Mouse (Mus musculus) heart, adult 2 months (tissue): ENCODE measurements at regions not wholly inside any gene's neighbourhood (a gene's known extent, or its start where the extent isn't known, plus 50 kb on each side); places are given as distances from the start of the nearest gene placed in this dataset.

ENCODE experiments used
- DNase-seq, 2 experiments: peaks; one replicate each; pipeline ENCODE4 v3.0.0; 2021
- H3K27ac ChIP-seq: fragments of 200-600 bp; 2 replicates; pipeline ENCODE4 v1.8.1; 2022
- H3K27me3 ChIP-seq: fragments of 200-500 bp; 2 replicates; pipeline ENCODE4 v1.6.1; 2012; ENCODE audit warnings: mild to moderate bottlenecking, low read length, inconsistent platforms, mixed read lengths; ENCODE audit not compliant: control insufficient read depth, insufficient read depth
- H3K36me3 ChIP-seq: fragments of 200-500 bp; 2 replicates; pipeline ENCODE4 v1.6.1; 2012; ENCODE audit warnings: low read length, inconsistent platforms; ENCODE audit not compliant: control insufficient read depth, insufficient read depth
- H3K4me1 ChIP-seq: fragments of 200-500 bp; 2 replicates; pipeline ENCODE4 v1.6.1; 2011; ENCODE audit warnings: low read length; ENCODE audit not compliant: control insufficient read depth, insufficient read depth
- H3K4me3 ChIP-seq: fragments of 200-600 bp; 2 replicates; pipeline ENCODE4 v1.8.1; 2022
- H3K79me2 ChIP-seq: fragments of 200-500 bp; replicated peaks from 2 replicates; pipeline ENCODE4 v1.6.1; 2012; ENCODE audit warnings: mild to moderate bottlenecking, inconsistent platforms, low read length, moderate library complexity, mixed read lengths; ENCODE audit not compliant: control insufficient read depth, insufficient read depth
- H3K9ac ChIP-seq: fragments of 200-500 bp; 2 replicates; pipeline ENCODE4 v1.6.1; 2012; ENCODE audit warnings: low read depth, mild to moderate bottlenecking, control low read depth, inconsistent platforms, low read length, mixed read lengths
- CTCF ChIP-seq: fragments of 200-600 bp; IDR thresholded peaks from 2 replicates; pipeline ENCODE4 v1.8.1; 2022; ENCODE audit warnings: antibody characterized with exemption, mild to moderate bottlenecking, moderate library complexity
- EP300 ChIP-seq: fragments of 200-500 bp; IDR thresholded peaks from 2 replicates; pipeline ENCODE4 v1.6.1; 2011; ENCODE audit warnings: low read depth, low read length, control low read depth; ENCODE audit not compliant: insufficient read depth
- POLR2A ChIP-seq: fragments of 200-500 bp; IDR thresholded peaks from 2 replicates; pipeline ENCODE4 v1.6.1; 2011; ENCODE audit warnings: mild to moderate bottlenecking, low read depth, low read length, control low read depth; ENCODE audit not compliant: insufficient read depth
- WGBS: fragments of 180-500 bp; shearing (Covaris S2); methylation state at CpG from one replicate; pipeline ENCODE4 v1.1.7; 2018; 5-methylcytosine and 5-hydroxymethylcytosine counted together
- intact Hi-C: fragments of 180-260 bp; cut with DNase I; formaldehyde crosslinking; loops from one replicate; pipeline ENCODE4 v1.15.1; 2025

DNA sequence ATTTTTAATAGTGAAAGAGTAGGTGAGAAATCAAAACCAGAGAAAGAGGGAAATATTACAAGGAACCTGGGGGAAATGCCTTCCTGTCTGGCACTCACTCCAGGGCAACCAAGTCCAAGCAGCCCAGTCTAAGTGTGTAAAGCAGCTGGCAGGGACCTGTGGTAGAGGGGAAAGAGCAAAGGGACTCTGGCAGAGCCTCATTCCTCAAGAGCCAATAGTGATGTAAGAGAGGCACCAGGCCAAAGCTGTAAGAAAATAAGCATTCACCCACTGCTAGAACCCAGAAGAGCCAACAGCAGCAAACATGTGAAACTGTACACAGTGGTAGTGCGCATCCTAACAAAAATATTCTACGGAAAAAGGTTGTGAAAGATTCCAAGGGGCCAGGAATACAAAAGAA lies 301.7 kb downstream of the Sox4 start:
- H3K27me3 ChIP-seq = no peaks in the 10 kb centered on the region
- DNase-seq = peak; percentile 38 to 61
- H3K36me3 ChIP-seq = no peaks in the 10 kb centered on the region; the same call in 1 of the 2 replicates
- intact Hi-C loops = no loop called here
- no peak overlapping the region for H3K9ac ChIP-seq
- no peaks in the 10 kb centered on the region; the same call in none of the 2 replicates for H3K4me1 ChIP-seq
- H3K27ac ChIP-seq = no peak overlapping the region
- H3K4me3 ChIP-seq = no peak overlapping the region
- WGBS = 79% methylated on average over 2 of the region's 2 CpGs
- H3K79me2 ChIP-seq = no peaks in the 10 kb centered on the region
- TF ChIP-seq POLR2A (no peak), EP300 (no peak), CTCF (no peak)

DNA sequence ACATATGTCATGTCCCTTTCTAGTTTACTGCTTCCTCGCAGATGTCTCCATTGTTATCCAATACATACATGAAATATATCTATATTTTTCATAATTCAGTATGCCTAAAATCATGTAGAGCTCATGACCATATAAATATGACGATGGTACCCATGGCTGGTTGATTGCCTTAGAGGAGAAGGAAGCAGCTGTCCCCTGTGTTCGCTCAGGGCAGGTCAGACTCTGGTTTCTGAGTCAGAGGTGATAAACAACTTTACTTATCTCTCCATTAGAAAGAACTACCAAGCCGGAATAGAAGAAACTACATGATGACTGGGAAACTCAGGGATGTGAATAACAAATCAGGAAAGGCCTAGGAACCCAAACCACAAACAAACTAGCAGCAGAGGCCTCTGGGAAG lies 307.6 kb downstream of the Sox4 start:
- 67% methylated on average over 4 of the region's 4 CpGs for WGBS
- intact Hi-C loops = no loop called here

DNA sequence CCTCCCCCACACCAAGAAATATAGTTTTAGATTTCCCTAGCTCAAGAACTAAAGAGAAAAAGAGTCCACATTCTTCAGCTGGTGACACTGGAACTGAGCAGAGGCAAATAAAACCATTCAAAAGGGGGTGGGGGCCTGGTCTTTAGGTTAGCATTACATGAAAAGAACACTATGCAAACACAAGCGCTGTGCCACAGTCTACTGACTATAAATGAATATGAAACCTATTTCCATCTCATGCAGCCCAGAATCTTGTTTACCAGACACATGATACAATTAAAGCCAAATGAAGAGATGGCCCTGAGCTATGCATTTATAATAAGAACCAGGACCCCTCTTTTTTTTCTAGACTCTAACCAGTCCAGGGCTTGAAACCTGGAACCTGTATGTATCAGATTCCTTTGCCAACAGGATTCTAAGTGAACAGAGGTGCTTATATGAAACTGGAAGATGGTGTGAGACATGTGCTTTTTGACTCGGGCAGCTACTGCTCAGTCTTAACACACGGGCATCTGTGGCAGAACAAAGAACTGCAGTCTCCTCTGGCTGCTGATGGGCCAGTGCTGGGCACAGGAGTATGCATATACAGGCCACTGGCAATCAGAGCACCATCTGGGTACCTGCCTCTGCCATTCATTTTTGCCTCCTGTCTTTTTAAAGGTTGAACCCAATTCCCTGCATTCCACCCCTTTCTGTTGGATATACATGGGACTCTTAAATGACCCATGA lies 308.5 kb downstream of the Sox4 start:
- DNase-seq = no peak
- no peaks in the 10 kb centered on the region for H3K79me2 ChIP-seq
- H3K4me3 ChIP-seq = no peak overlapping the region
- no peaks in the 10 kb centered on the region for H3K36me3 ChIP-seq
- no peaks in the 10 kb centered on the region for H3K4me1 ChIP-seq
- no peak overlapping the region for H3K27ac ChIP-seq
- intact Hi-C loops = no loop called here
- TF ChIP-seq EP300 (no peak), CTCF (no peak), POLR2A (no peak)
- 90% methylated on average over 3 of the region's 3 CpGs for WGBS
- no peak overlapping the region for H3K9ac ChIP-seq
- H3K27me3 ChIP-seq = no peaks in the 10 kb centered on the region

More for the DNA sequence above, 307.6 kb downstream of the Sox4 start:
- no peak overlapping the region for H3K27ac ChIP-seq
- no peak for DNase-seq
- H3K9ac ChIP-seq = no peak overlapping the region
- H3K4me3 ChIP-seq = no peak overlapping the region
- no peaks in the 10 kb centered on the region for H3K4me1 ChIP-seq
- H3K27me3 ChIP-seq = no peaks in the 10 kb centered on the region
- H3K79me2 ChIP-seq = no peaks in the 10 kb centered on the region
- no peak for TF ChIP-seq EP300
- TF ChIP-seq CTCF = no peak
- H3K36me3 ChIP-seq = no peaks in the 10 kb centered on the region

DNA sequence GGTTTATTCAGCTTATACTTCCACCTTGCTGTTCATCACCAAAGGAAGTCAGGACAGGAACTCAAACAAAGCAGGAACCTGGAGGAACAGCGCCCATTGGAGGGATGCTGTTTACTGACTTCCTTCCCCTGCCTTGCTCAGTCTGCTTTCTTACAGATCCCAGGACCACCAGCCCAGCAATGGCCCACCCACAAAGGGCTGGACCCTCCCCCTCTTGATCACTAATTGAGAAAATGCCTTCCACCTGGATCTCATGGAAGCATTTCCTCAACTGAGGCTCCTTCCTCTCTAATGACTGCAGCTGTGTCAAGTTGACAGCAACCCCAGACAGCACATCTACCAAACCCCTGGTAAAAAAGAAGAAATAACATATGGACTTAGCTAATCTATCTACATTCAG lies 312.7 kb downstream of the Sox4 start:
- H3K27ac ChIP-seq = no peak overlapping the region
- H3K79me2 ChIP-seq = no peaks in the 10 kb centered on the region
- DNase-seq = no peak
- intact Hi-C loops = no loop called here
- no peak overlapping the region for H3K9ac ChIP-seq
- peaks cover under 1% of the 10 kb centered on the region for H3K4me1 ChIP-seq
- no peaks in the 10 kb centered on the region for H3K36me3 ChIP-seq
- TF ChIP-seq CTCF (no peak), EP300 (no peak), POLR2A (no peak)
- no peaks in the 10 kb centered on the region for H3K27me3 ChIP-seq
- no peak overlapping the region for H3K4me3 ChIP-seq
- 69% methylated on average over 1 of the region's 1 CpGs for WGBS

DNA sequence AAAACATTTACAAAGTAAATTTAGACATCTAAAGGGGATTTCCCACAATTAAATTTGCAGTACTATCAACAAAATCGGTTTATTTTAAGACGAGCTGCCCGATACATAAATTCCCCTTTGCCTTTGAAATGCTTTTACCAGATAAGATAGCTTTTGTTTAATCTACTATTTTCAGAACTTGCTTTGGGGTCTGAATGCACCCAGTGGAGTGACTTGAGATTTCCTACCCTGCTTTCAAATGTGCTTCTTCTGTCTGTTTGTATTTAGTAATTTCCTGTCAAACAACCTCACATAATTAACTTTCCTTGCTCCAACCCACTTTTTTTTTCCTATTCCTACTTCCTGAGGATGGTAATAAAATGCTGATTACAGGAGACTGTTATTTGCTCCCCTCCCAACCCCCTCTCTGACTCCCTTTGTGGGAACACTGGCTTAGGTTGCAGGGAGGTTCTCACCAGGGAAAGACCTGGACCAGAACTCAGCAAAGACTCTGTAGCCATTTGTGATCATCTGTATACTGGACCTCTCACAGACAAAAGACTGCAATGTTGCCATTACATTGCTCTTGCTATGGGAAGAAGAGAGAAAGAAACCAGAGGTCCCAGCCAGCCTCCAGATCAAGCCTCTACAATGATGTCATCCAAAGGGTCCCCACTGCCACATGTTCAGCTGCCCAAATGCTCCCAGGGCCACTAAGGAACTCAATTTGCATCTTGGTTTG lies 318.1 kb downstream of the Sox4 start:
- Histone ChIP-seq H3K27me3 (no peaks in the 10 kb centered on the region), H3K79me2 (no peaks in the 10 kb centered on the region), H3K36me3 (no peaks in the 10 kb centered on the region), H3K27ac (no peak overlapping the region), H3K9ac (no peak overlapping the region), H3K4me3 (no peak overlapping the region), H3K4me1 (peaks cover 7% of the 10 kb centered on the region)
- WGBS = 31% methylated on average over 3 of the region's 3 CpGs
- no peak for TF ChIP-seq POLR2A
- TF ChIP-seq EP300 = no peak
- TF ChIP-seq CTCF = no peak
- no peak for DNase-seq
- intact Hi-C loops = no loop called here

DNA sequence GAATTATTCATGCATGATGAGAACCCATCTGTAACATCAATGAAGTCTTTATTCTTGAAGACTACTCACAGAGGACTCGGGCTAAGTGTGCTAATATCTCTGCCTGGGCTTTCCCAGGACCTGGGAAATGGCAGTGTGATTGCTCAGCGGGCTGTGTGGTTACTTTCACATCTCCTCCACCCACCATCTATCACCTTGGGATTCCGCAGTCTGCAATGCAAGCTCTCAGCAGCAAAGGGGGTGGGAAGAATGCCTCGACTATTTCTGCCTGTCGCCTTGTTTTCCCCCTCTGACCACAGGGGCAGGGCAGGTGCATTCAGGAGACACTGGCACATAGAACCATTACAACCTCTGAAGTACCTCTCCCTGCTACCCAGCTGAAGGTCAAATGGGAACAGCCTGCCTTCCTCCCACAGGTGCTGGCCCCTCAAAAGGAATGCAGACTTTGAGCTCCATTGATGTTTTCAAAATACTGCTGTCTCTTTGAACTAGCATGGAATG lies 319.9 kb downstream of the Sox4 start:
- Histone ChIP-seq H3K4me1 (peaks cover 13% of the 10 kb centered on the region), H3K9ac (no peak overlapping the region), H3K79me2 (no peaks in the 10 kb centered on the region), H3K27ac (no peak overlapping the region), H3K27me3 (no peaks in the 10 kb centered on the region), H3K36me3 (no peaks in the 10 kb centered on the region), H3K4me3 (no peak overlapping the region)
- no peak for TF ChIP-seq CTCF
- TF ChIP-seq POLR2A = no peak
- TF ChIP-seq EP300 = no peak
- 82% methylated on average over 5 of the region's 5 CpGs for WGBS
- intact Hi-C loops = no loop called here
- DNase-seq = no peak
